Mouse (Mus musculus): ENCODE data around the gene Syt2. TPM values are rescaled to one million over a fixed set of nuclear protein-coding genes. Genes with fewer than 3 reads are reported as not detected.

Gene Syt2
- polyA plus RNA-seq, 1 experiment: 0.05 TPM

- 81% methylated on average over 10 of the region's 10 CpGs for WGBS
- Histone ChIP-seq H3K27me3 (ENCODE audit: control insufficient read depth, insufficient read depth, low read length) (no peaks in the 10 kb centered on the region), H3K4me1 (replicated peaks; ENCODE audit: control insufficient read depth, insufficient read depth, low read length) (peaks cover 3% of the 10 kb centered on the region; the same call in 1 of the 2 replicates)
These were observed 7.3 kb downstream of the Syt2 start for GRCm38 (mm10) chr1:134653603-134654257.

GRCm38 (mm10) chr1:134658841-134659240 is 12.4 kb downstream of the Syt2 start:
- WGBS: 85% methylated on average over 7 of the region's 7 CpGs
- Histone ChIP-seq H3K27ac (ENCODE audit: control insufficient read depth, insufficient read depth, low read length) (no peak overlapping the region), H3K4me3 (ENCODE audit: control insufficient read depth, insufficient read depth, low read length) (no peak overlapping the region), H3K4me1 (replicated peaks; ENCODE audit: control insufficient read depth, insufficient read depth, low read length) (no peaks in the 10 kb centered on the region), H3K27me3 (ENCODE audit: control insufficient read depth, insufficient read depth, low read length) (no peaks in the 10 kb centered on the region), H3K36me3 (ENCODE audit: control insufficient read depth, insufficient read depth, low read length) (no peaks in the 10 kb centered on the region)
- TF ChIP-seq CTCF (IDR thresholded peaks at IDR 0.05; ENCODE audit: borderline replicate concordance, control insufficient read depth, extremely low read depth, insufficient read depth, low read length, poor library complexity): no peak
- no peak for TF ChIP-seq POLR2A (IDR thresholded peaks at IDR 0.05; ENCODE audit: control insufficient read depth, extremely low read depth, insufficient read depth, low read length, poor library complexity)
- DNase-seq: no peak

More at GRCm38 (mm10) chr1:134653603-134654257, 7.3 kb downstream of the Syt2 start:
- TF ChIP-seq POLR2A (IDR thresholded peaks at IDR 0.05; ENCODE audit: control insufficient read depth, extremely low read depth, insufficient read depth, low read length, poor library complexity) (no peak), CTCF (IDR thresholded peaks at IDR 0.05; ENCODE audit: borderline replicate concordance, control insufficient read depth, extremely low read depth, insufficient read depth, low read length, poor library complexity) (no peak)
- DNase-seq: no peak
- no peak overlapping the region for H3K27ac ChIP-seq (ENCODE audit: control insufficient read depth, insufficient read depth, low read length)
- H3K36me3 ChIP-seq (ENCODE audit: control insufficient read depth, insufficient read depth, low read length): no peaks in the 10 kb centered on the region
- no peak overlapping the region for H3K4me3 ChIP-seq (ENCODE audit: control insufficient read depth, insufficient read depth, low read length)

- no peaks in the 10 kb centered on the region for H3K27me3 ChIP-seq (ENCODE audit: control insufficient read depth, insufficient read depth, low read length)
- WGBS: 72% methylated on average over 7 of the region's 7 CpGs
These were observed 13.7 kb downstream of the Syt2 start for GRCm38 (mm10) chr1:134660163-134660562.

DNA sequence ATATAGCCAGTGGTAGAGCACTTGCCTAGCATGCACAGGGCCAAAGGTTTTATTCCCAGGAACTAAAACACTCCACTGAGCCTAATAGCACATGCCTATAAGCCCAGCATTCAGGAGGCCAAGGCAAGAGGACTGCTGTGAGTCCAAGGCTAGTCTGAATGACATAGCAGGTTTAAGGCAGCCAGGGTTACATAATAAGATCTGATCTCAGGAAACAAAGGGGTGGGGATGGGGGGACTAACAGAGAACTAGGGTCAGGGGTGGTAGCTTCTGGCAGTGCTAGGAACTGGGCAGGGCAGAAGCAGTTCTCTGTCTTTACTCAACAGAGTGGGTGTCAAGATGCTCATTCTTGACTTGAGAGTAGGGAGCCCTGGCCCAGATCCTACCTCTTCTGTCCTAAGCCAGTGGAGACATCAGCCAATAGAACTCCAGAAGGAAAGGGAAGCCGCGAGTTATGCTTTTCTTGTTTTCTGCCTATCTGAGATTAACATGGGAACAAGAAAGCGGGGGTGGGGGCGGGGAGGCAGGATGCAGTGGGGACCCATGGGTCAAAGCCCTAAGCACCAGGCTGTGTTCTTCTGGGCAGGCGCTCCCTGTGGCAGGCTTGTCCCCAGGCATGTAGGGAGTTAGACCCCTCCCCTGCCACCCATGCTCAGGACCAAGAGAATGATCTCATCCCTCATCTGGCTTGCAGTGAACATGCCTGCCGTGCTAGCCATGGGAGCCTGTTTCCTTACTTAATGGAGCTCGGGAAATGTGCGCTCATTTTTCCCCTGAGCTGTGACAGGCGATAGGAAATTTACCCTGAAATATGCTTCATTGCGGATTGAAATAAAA is 25.0 kb downstream of the Syt2 start:
- no peaks in the 10 kb centered on the region for H3K36me3 ChIP-seq (ENCODE audit: control insufficient read depth, insufficient read depth, low read length)
- DNase-seq: no peak
- WGBS: 75% methylated on average over 10 of the region's 10 CpGs
- no peak overlapping the region for H3K4me3 ChIP-seq (ENCODE audit: control insufficient read depth, insufficient read depth, low read length)
- H3K27ac ChIP-seq (ENCODE audit: control insufficient read depth, insufficient read depth, low read length): no peak overlapping the region
- H3K27me3 ChIP-seq (ENCODE audit: control insufficient read depth, insufficient read depth, low read length): no peaks in the 10 kb centered on the region
- peaks cover under 1% of the 10 kb centered on the region for H3K4me1 ChIP-seq (replicated peaks; ENCODE audit: control insufficient read depth, insufficient read depth, low read length)
- TF ChIP-seq CTCF (IDR thresholded peaks at IDR 0.05; ENCODE audit: borderline replicate concordance, control insufficient read depth, extremely low read depth, insufficient read depth, low read length, poor library complexity): no peak
- no peak for TF ChIP-seq POLR2A (IDR thresholded peaks at IDR 0.05; ENCODE audit: control insufficient read depth, extremely low read depth, insufficient read depth, low read length, poor library complexity)

More at GRCm38 (mm10) chr1:134660163-134660562, 13.7 kb downstream of the Syt2 start:
- Histone ChIP-seq H3K27ac (ENCODE audit: control insufficient read depth, insufficient read depth, low read length) (no peak overlapping the region), H3K4me3 (ENCODE audit: control insufficient read depth, insufficient read depth, low read length) (no peak overlapping the region), H3K4me1 (replicated peaks; ENCODE audit: control insufficient read depth, insufficient read depth, low read length) (no peaks in the 10 kb centered on the region), H3K36me3 (ENCODE audit: control insufficient read depth, insufficient read depth, low read length) (no peaks in the 10 kb centered on the region)
- TF ChIP-seq CTCF (IDR thresholded peaks at IDR 0.05; ENCODE audit: borderline replicate concordance, control insufficient read depth, extremely low read depth, insufficient read depth, low read length, poor library complexity) (no peak), POLR2A (IDR thresholded peaks at IDR 0.05; ENCODE audit: control insufficient read depth, extremely low read depth, insufficient read depth, low read length, poor library complexity) (no peak)
- no peak for DNase-seq

- WGBS: 21% methylated on average over 1 of the region's 1 CpGs
- TF ChIP-seq CTCF (IDR thresholded peaks at IDR 0.05; ENCODE audit: borderline replicate concordance, control insufficient read depth, extremely low read depth, insufficient read depth, low read length, poor library complexity) (0 out of 2 replicates have a peak, but pooled peaks have one; percentile 23), POLR2A (IDR thresholded peaks at IDR 0.05; ENCODE audit: control insufficient read depth, extremely low read depth, insufficient read depth, low read length, poor library complexity) (no peak)
- Histone ChIP-seq H3K27me3 (ENCODE audit: control insufficient read depth, insufficient read depth, low read length) (no peaks in the 10 kb centered on the region), H3K36me3 (ENCODE audit: control insufficient read depth, insufficient read depth, low read length) (no peaks in the 10 kb centered on the region), H3K4me3 (ENCODE audit: control insufficient read depth, insufficient read depth, low read length) (no peak overlapping the region), H3K27ac (ENCODE audit: control insufficient read depth, insufficient read depth, low read length) (no peak overlapping the region), H3K4me1 (replicated peaks; ENCODE audit: control insufficient read depth, insufficient read depth, low read length) (no peaks in the 10 kb centered on the region)
- DNase-seq: peak; percentile 31
These were observed 27.8 kb downstream of the Syt2 start for GRCm38 (mm10) chr1:134674312-134674711.

- no peaks in the 10 kb centered on the region for H3K27me3 ChIP-seq (ENCODE audit: control insufficient read depth, insufficient read depth, low read length)
- 11% methylated on average over 4 of the region's 4 CpGs for WGBS
- no peak for DNase-seq
- TF ChIP-seq POLR2A (IDR thresholded peaks at IDR 0.05; ENCODE audit: control insufficient read depth, extremely low read depth, insufficient read depth, low read length, poor library complexity) (no peak), CTCF (IDR thresholded peaks at IDR 0.05; ENCODE audit: borderline replicate concordance, control insufficient read depth, extremely low read depth, insufficient read depth, low read length, poor library complexity) (no peak)
- no peaks in the 10 kb centered on the region; the same call in none of the 2 replicates for H3K4me1 ChIP-seq (replicated peaks; ENCODE audit: control insufficient read depth, insufficient read depth, low read length)
- H3K4me3 ChIP-seq (ENCODE audit: control insufficient read depth, insufficient read depth, low read length): no peak overlapping the region
- no peak overlapping the region for H3K27ac ChIP-seq (ENCODE audit: control insufficient read depth, insufficient read depth, low read length)
- no peaks in the 10 kb centered on the region for H3K36me3 ChIP-seq (ENCODE audit: control insufficient read depth, insufficient read depth, low read length)
These were observed 33.0 kb downstream of the Syt2 start for GRCm38 (mm10) chr1:134679445-134679844.
